Mouse (Mus musculus) embryonic facial prominence, embryonic 12.5 days (tissue): ENCODE results near the gene Bpifa2. TPM values are rescaled to one million over a fixed set of nuclear protein-coding genes. Genes with fewer than 3 reads are reported as not detected.
"Not testable (repeated sequence)": the region's sequence is repeated elsewhere in the genome, so short reads cannot be mapped to it uniquely, and the experiment has no call there.

Source experiments
- ATAC-seq: fragments of 200-750 bp; cut with Nextera tagmentation; 2 replicates; pipeline ENCODE4 v1.8.0; 2017; ENCODE audit not compliant: insufficient number of reproducible peaks, insufficient read depth, low FRiP score, low TSS enrichment
- H3K27ac ChIP-seq: fragments of 300-500 bp; sonication (generic); 2 replicates; pipeline ENCODE4 v1.5.1; 2016; ENCODE audit warnings: mild to moderate bottlenecking
- H3K27me3 ChIP-seq: fragments of 300-500 bp; sonication (generic); 2 replicates; pipeline ENCODE4 v1.6.1; 2016; ENCODE audit warnings: mild to moderate bottlenecking, moderate library complexity
- H3K36me3 ChIP-seq: fragments of 300-500 bp; sonication (generic); 2 replicates; pipeline ENCODE4 v1.6.1; 2016; ENCODE audit warnings: mild to moderate bottlenecking
- H3K4me1 ChIP-seq: fragments of 300-500 bp; sonication (generic); 2 replicates; pipeline ENCODE4 v1.6.1; 2016
- H3K4me2 ChIP-seq: fragments of 300-500 bp; sonication (generic); replicated peaks from 2 replicates; pipeline ENCODE4 v1.6.1; 2016; ENCODE audit warnings: mild to moderate bottlenecking, moderate library complexity
- H3K4me3 ChIP-seq: fragments of 300-500 bp; sonication (generic); 2 replicates; pipeline ENCODE4 v1.5.1; 2016; ENCODE audit warnings: mild to moderate bottlenecking
- H3K9ac ChIP-seq: fragments of 300-500 bp; sonication (generic); 2 replicates; pipeline ENCODE4 v1.6.1; 2016; ENCODE audit warnings: mild to moderate bottlenecking, moderate library complexity
- H3K9me3 ChIP-seq: fragments of 300-500 bp; sonication (generic); 2 replicates; pipeline ENCODE4 v1.6.1; 2016; ENCODE audit warnings: mild to moderate bottlenecking, moderate library complexity
- WGBS: fragments of 180-500 bp; shearing (Covaris S2); methylation state at CpG from one replicate; pipeline ENCODE4 v1.1.7; 2016; 5-methylcytosine and 5-hydroxymethylcytosine counted together
- polyA plus RNA-seq: library from polyadenylated mRNA; unstranded; fragments of >200 nt; fragmentation: Nextera tagmentation; extraction: Ambion mirVana; gene quantifications from 2 replicates; pipeline ENCODE4 v1.2.1, GENCODE M21; 2016

Bpifa2 gene
- polyA plus RNA-seq, 1 experiment from 2014 or later, result not detected

GRCm38 (mm10) chr2:154017990-154018389 lies 9.9 kb downstream of the Bpifa2 start:
- Histone ChIP-seq H3K9me3 (no peaks in the 10 kb centered on the region), H3K27ac (no peak overlapping the region), H3K36me3 (no peaks in the 10 kb centered on the region), H3K27me3 (no peaks in the 10 kb centered on the region), H3K9ac (no peak overlapping the region), H3K4me2 (no peak overlapping the region), H3K4me3 (no peak overlapping the region), H3K4me1 (no peaks in the 10 kb centered on the region)
- no peak for ATAC-seq
- 63% methylated on average over 1 of the region's 1 CpGs for WGBS

GRCm38 (mm10) chr2:154024676-154025075 lies 16.6 kb downstream of the Bpifa2 start:
- not testable (repeated sequence) for H3K9me3 ChIP-seq, H3K27me3 ChIP-seq

GRCm38 (mm10) chr2:154038932-154039331 lies 30.9 kb downstream of the Bpifa2 start:
- Histone ChIP-seq H3K9ac (no peak overlapping the region), H3K36me3 (no peaks in the 10 kb centered on the region), H3K4me1 (no peaks in the 10 kb centered on the region), H3K4me3 (no peak overlapping the region), H3K27ac (no peak overlapping the region), H3K4me2 (no peak overlapping the region), H3K9me3 (no peaks in the 10 kb centered on the region), H3K27me3 (no peaks in the 10 kb centered on the region)
- WGBS, result 69% methylated on average over 2 of the region's 2 CpGs
- no peak for ATAC-seq

More at GRCm38 (mm10) chr2:154024676-154025075, 16.6 kb downstream of the Bpifa2 start:
- H3K36me3 ChIP-seq, H3K4me2 ChIP-seq, H3K4me3 ChIP-seq, H3K27ac ChIP-seq, ATAC-seq, H3K9ac ChIP-seq, H3K4me1 ChIP-seq: not testable (repeated sequence)
- WGBS, result 87% methylated on average over 4 of the region's 4 CpGs

GRCm38 (mm10) chr2:154044743-154045142 lies 36.7 kb downstream of the Bpifa2 start:
- Histone ChIP-seq H3K4me2 (no peak overlapping the region), H3K27me3 (no peaks in the 10 kb centered on the region), H3K9ac (no peak overlapping the region), H3K9me3 (no peaks in the 10 kb centered on the region), H3K36me3 (no peaks in the 10 kb centered on the region), H3K4me3 (no peak overlapping the region), H3K4me1 (no peaks in the 10 kb centered on the region), H3K27ac (no peak overlapping the region)
- WGBS, result 83% methylated on average over 3 of the region's 3 CpGs
- no peak for ATAC-seq

- ATAC-seq, result no peak
- no peak overlapping the region for H3K4me2 ChIP-seq
- H3K4me3 ChIP-seq, result no peak overlapping the region
- H3K9me3 ChIP-seq, result no peaks in the 10 kb centered on the region
- 60% methylated on average over 2 of the region's 2 CpGs for WGBS
- H3K9ac ChIP-seq, result no peak overlapping the region
- H3K36me3 ChIP-seq, result no peaks in the 10 kb centered on the region
- H3K27ac ChIP-seq, result no peak overlapping the region
- no peaks in the 10 kb centered on the region for H3K27me3 ChIP-seq
- H3K4me1 ChIP-seq, result no peaks in the 10 kb centered on the region
Observed at GRCm38 (mm10) chr2:154058690-154059089, 50.6 kb downstream of the Bpifa2 start.

Other genes starting within 250 kb of the Bpifa2 start
- 0.04 and 0.09 TPM in 2 replicates for gene Efcab8, start 228.3 kb upstream of the Bpifa2 start, polyA plus RNA-seq
- not detected in 2 replicates for gene Sun5, start 137.2 kb upstream of the Bpifa2 start, polyA plus RNA-seq
- gene Bpifb2, start 133.2 kb upstream of the Bpifa2 start, polyA plus RNA-seq, result not detected in 2 replicates
- not detected in 2 replicates for gene Bpifb6, start 107.9 kb upstream of the Bpifa2 start, polyA plus RNA-seq
- not detected in 2 replicates for gene Bpifb3, start 90.0 kb upstream of the Bpifa2 start, polyA plus RNA-seq
- not detected in 2 replicates for gene Bpifb4, start 70.1 kb upstream of the Bpifa2 start, polyA plus RNA-seq
- not detected in 2 replicates for gene Bpifa6, start 33.3 kb upstream of the Bpifa2 start, polyA plus RNA-seq
- not detected in 2 replicates for gene Bpifa3, start 122.1 kb downstream of the Bpifa2 start, polyA plus RNA-seq
- gene Bpifa1, start 134.6 kb downstream of the Bpifa2 start, polyA plus RNA-seq, result not detected in 2 replicates
- gene Bpifa5, start 154.3 kb downstream of the Bpifa2 start, polyA plus RNA-seq, result not detected in 2 replicates
- not detected in 2 replicates for gene Bpifb1, start 182.6 kb downstream of the Bpifa2 start, polyA plus RNA-seq
- gene Bpifb5, start 215.5 kb downstream of the Bpifa2 start, polyA plus RNA-seq, result 0.28 and 0.32 TPM in 2 replicates
- gene Bpifb9a, start 249.6 kb downstream of the Bpifa2 start, polyA plus RNA-seq, result not detected in 2 replicates